Mouse (Mus musculus) forelimb bud, embryonic 11.5 days (tissue): Measurements from ENCODE around the gene Amigo1.

Source experiments
- DNase-seq: peaks from one replicate; pipeline ENCODE4 v3.0.0-alpha.2; 2012; ENCODE audit warnings: low read depth, low spot score

Amigo1 gene

DNA sequence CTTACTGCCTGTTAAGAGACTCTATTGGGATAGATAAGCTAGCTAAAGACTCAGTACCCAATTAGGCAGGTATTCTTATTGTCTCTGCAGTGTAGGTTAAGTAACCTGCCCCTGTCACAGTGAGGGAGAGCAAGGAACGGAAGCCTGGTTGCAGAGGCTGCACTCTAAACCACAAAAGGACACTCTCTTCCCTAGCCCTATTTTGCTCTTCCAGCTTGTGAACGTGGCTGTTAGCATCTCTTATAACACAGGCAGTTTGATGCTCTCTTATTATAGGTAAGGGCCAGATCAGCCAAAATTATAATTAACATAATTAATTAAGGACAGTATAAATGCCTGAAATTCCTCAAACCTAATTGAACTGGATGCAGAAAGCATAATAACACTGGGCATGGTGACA lies 5.6 kb upstream of the Amigo1 start:
- no peak for DNase-seq

DNA sequence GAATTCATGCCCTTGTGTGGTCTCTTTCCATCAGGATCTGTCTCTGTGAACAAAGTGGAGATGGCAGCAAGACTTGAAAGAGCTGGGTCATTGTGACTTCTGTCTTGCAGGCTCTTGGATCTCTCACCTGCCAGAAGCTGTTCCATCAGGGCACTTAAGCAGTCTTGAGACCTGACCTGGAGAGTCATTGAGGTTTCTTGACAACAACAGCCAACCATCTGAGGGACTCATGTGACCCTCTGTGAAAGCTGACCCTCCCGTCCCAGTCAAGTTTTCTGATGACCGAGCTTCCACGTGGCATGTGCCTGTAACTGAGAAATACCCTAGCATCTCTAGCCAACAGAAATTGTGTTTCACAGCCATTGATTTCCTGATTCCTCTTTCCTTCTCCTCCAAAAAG lies 1.4 kb upstream of the Amigo1 start:
- DNase-seq, result no peak

DNA sequence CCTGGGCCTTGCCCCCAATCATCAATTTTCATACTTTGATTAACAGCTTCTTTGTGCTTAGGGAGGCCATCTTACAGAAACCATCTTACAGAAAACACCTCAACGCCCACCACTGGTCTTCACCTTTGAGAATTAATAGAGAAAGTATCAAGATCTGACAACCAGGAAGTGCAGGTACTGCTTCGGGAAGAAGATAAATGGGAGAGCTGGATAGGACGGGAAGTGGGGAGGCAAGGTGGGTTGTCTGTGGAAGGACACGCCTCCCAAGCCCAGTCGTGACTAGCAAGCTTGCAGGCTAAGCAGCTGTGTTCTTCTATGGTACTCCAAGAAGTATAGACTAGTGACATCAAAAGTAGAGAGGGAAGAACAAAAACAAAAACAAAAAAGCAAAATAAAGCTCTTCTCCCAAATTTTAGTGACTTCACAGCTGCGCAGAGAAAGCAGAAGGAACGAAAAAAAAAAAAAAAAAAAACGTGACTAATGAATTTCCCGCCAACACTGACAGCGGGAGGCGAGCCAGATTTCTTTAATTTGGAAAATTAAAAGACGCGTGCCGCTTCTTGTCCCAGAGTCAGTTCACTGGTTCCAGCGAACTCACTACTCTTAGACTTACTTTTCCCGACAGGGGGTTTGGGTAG lies 556 bp upstream of the Amigo1 start:
- DNase-seq, result no peak

DNA sequence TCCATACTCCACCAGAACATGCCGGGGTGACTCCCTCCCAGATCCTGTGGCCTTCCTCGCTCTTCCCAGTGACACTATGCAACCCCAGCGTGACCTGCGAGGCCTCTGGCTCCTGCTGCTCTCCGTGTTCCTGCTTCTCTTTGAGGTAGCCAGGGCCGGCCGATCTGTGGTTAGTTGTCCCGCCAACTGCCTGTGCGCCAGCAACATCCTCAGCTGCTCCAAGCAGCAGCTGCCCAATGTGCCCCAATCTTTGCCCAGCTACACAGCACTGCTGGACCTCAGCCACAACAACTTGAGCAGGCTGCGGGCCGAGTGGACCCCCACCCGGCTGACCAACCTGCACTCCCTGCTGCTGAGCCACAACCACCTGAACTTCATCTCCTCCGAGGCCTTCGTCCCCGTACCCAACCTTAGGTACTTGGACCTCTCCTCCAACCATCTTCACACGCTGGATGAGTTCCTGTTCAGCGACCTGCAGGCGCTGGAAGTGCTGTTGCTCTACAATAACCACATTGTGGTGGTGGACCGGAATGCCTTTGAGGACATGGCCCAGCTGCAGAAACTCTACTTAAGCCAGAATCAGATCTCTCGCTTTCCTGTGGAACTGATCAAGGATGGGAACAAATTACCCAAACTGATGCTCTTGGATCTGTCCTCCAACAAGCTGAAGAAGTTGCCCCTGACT lies 1.1 kb downstream of the Amigo1 start:
- no peak for DNase-seq

DNA sequence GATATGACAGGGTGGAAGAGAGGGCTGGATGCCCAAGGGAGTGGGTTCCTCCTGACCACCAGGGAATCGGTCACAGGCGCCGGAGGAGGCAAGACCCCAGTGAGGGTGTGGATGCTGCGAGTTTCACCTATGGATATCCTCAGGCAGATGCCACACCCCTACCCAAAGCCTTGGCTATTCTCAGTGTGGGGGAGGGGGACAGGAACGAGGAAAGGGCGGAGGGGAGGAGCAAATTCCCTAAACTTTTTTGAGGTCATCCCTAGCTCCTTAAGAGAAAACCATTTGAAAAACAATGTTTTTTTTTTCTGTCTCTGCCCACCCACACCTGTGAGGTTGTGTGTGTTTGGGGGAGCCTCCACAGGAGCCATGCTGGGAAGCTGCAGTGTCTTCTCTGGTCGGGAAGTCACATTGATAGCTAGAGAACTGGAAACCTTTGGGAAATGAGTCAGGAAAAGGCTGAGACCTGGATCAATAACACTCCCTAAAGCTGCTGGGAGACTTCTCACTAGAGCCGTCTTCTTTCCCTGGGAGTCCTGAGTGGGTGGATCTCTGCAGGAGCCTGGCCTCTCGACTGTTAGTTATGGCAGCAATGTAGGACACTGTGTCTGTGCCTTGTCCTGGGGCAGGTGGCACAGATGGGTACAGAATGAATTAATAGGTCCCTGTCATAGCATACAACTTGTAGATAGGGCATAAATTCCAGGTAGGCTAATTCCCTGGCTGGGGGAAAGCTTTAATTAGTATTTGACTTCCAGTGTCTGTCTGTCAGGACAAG lies 2.8 kb downstream of the Amigo1 start:
- no peak for DNase-seq

DNA sequence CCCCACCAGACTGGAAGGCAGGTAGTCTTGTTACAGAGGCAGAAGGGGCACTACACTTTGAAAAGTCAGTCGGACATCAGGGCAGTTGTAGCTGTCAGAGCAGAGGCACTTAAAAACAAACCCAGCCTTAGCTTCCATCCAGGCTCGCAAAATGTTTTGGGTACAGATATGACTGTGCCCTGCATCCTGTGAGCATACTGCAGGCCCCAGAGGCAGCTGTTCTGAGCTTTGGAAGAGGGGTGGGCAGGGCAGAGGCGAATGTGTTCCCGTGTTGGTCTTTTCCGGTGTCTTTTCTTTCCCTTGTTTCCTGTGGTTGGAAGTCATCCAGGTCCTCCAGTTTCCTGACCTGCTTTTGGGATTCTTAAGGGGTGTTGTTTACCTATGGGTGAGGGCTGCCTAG lies 3.8 kb downstream of the Amigo1 start:
- DNase-seq, result no peak

DNA sequence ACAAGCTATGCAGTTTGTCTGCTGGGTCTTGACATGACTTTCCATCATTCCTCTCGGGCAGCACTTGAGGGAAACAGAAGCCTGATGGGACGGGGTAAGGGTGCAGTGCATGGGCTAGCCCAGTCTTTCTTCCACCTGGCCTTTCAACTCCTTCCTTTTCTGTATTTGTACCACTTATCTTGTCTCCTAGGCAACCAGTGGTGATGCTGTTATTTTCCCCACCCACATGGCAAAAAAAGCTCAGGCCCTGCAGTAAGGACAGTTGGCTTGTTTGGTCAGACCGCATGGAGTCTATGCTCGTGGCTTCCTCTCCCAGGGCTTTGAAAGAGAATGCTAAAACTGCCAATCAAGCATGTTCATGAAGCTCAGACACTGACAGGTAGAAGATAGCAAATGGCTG lies 7.6 kb downstream of the Amigo1 start:
- no peak for DNase-seq

DNA sequence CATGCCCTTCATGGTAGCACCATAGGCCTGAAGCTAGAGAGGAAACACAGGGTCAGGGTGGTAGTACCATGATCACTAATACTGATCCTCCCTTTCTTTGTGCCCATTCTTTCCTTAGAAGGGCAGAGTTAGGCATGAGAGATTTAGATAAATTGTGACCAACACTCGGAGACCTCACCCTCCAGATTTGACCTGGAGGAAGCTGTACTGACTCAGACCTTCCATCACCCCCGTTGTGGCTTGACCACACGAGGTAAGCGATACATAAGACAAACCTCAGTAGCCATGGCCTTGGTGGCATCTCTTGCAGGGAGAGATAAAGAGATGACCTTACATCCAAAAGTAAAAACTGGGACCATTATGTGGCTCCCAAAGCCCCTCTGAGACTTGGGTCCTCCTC lies 9.2 kb downstream of the Amigo1 start:
- no peak for DNase-seq

DNA sequence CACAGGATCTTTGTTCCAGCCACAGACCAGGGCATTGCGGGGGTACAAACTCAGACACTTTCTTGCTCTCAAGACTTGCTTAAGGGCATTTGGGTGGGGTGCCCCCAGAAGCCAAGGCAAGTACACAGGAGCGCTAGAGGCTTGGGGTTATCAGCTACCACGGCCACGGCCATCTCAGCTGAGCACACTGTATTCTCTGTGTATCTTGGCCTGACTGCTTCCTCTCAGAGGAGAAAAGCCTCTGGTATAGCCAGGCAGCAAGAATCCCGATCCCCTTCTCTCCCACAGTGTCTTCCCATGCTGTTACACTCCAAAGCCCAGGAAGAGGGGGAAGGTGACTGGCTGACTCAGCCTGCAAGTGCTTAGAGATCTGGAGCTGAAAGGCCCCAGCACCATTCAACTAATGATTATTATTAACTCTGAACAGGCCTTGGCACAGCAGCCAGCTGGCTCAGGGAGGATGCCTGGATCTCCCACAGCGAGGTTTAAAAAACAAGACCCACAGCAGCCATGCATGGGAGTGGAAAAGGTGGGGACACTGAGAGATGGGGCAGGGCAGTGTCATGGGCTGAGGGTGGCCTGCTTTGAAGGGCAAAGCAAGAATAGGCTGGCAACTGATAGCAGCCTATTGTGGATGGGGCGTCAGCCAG lies 9.9 kb downstream of the Amigo1 start:
- DNase-seq, result no peak

DNA sequence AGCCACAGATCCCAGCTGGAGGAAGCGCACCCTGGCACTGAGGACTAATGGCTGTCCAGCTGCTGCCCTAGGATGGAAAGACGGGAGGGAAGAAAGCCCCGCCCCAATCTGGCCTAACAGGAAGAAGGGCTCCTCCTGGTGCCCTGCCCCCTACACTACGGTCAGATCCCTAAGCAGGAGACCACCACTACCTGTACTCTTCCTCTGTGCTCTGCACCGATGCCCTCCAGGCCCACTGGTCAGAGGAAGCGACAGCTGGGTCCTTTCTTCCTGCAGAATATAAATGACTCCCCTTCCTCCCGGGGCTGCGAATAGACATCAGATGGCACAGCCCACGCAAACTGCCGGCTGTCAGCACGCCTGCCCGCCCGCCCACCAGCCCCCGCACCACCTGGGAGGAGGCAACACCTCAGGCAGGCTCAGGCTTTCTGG lies 10.9 kb downstream of the Amigo1 start:
- DNase-seq, result peak; percentile 39

DNA sequence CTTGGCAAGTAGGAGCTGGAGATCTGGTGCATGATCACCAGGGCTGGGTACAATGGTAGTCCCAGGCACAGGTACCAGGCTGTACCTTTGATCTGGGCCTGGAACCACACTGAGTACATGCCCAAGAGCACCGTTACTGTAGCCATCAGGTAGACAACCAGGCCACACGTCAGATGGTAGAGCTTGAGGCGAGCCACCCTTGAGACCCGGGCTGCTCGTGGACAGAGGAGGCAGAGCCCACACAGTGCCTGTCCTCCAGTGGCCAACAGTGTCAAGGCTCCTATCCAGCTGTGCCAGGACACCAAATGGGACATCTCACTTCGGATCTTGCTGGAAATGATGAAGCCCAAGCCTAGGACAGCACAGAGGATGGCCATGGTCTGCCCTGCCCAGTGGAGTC lies 13.1 kb downstream of the Amigo1 start:
- no peak for DNase-seq

DNA sequence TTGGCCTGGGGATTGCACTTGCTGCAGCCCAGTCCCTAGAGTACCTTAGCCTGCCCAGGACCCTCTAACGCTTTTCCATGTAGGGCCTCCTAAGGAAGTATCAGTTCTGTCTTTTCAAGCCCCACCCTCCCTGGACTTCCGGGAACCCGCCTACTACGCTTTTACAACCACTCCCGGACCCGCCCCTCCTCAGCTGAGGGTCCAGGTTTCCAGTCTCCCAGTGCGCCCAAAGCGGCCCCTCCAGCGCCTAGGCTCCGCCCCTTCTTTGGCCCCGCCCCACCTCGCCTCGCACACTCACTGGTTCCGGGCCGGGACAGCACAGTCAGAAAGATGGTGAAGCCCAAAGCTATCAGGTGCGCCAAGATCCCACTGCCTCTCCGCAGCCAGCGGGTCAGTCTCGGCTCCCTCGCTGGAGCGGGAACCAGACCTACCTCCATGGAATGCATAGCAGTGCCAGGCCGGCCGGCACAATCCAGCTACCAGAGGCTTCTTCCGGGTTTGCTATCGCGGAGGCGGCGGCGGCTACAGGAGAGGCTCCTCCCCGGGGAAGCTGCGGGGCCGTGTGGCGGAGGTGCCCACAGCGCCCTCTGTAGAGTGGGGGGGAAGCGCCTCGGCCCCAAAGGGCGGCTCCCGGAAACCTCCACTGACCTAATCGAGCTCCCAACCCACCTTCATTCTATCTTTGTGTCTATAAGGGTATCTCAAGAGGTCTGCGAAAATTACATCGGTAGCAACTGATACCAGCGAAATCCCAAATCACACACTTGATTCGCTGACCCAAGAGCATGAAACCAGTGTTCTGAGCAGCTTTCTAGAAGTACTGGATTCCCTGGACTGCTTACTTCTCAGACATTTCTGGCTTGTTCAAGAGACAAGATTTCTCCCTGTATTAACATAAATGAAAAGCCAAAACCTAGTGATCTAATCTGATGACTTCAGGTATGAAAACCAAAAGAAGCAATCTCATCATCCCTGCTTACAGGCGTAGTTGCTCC lies 14.5 kb downstream of the Amigo1 start, which contains the start of gene Cyb561d1:
Cyb561d1 (minus strand) TSS at position 884 of the 995 bp plus-strand sequence.
- peak; percentile 83 for DNase-seq

DNA sequence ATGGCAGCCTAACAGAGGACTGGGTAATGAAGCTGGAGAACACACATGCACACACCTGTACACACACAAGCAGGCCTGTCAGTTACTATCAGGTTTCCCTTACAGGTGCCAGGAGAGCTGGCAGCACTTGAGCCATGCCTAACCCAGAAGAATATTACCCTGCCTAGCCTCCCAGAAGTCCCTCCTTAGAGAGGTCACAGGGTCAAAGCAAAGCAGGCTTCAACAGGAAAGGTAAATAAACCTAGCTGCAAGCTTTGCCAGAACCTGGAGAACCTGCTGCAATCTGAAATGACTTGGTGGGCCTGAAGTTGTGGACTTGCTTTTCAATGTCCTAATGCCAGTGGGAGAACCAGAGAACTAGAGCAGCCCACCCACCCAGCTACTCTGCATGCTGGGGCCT lies 16.4 kb downstream of the Amigo1 start:
- no peak for DNase-seq

DNA sequence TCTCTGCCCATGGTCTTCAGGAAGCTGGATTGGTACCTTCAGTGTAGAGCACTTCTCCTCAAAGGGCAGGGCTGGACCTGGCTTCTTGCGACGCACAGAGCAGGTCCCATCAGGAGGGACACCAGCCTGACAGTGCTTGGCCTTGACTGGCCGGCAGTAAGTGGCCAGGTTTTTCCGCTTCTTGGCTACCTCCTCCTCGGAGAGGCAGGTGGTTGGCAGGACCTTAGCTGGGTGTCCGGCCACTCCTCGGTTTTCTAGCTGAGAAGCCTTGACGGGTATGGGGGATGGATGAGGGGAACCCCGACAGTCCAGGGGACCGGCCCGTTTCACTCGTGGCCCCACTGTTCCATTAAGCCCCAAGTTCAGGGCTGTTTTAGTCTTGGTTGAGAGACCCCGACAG lies 17.1 kb downstream of the Amigo1 start:
- no peak for DNase-seq

DNA sequence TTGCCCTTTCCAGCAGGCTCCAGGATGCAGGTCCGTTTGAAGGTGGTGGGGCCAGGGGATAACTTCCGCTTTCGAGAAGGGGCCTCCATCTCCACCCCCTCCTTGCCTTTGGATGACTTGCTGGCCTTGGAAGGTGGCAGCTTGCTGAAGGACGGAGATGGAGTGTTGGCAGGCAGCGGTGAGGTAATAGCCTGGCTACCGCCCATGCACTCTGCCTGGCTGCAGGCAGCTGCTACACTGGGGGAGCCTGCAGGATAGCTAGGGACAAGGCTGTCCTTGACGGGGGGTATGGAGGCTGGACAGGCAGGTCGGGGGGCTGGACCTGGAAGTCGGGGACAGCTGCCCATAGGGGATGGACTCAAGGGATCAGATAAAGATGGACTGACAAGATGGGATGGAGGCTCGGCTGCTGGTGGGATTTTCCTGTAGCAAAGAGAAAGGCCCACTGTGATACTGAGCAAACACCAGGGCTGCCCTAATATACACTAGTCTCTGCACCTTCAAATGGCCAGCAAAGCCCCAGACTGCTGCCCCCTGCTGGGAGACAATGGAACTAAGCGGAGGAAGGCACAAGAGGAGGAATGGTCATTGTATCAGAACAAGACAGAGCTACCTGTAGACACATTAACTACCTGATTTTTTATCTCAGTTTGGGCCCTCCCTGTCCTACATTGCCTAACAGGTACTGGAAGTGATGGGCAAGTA lies 17.6 kb downstream of the Amigo1 start:
- DNase-seq, result peak; percentile 74

DNA sequence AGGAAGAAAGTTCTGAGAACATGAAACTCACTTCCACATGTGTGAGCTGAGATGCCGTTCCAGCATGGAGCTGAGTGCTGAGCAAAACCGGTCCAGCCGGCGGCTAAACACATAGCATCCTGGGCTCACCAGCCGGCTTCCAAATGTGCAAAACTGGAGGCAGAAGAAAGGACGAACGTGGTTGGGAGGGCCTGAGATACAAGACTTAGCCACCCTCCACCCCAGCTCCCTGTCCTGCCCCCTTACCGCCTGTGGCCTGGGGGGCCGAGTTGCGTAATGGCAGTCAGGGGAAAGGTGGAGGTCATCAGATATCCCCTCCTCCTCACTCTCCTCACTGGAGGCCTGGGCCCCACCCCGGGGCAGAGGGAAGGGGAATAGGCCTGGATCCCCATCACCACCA lies 18.3 kb downstream of the Amigo1 start:
- DNase-seq, result no peak

DNA sequence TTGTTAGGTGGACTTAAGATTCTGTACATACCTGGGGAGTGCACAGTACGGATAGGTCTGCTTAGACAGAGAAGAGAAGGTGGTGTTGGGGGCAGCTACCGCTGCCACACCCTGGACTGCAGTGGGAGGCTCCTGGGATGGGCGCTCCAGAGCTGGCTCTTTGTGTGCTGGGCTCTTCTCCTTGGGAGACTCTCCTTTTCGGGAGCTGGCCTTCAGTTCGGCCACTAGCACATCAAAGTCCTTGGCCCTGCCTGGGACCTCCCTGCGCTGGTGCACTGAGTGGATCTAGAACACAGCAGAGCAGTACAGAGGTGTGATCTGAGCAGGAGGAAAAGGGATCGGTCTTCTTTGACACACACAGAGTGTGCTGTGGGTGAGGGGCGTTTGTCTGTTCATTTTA lies 19.5 kb downstream of the Amigo1 start:
- no peak for DNase-seq

DNA sequence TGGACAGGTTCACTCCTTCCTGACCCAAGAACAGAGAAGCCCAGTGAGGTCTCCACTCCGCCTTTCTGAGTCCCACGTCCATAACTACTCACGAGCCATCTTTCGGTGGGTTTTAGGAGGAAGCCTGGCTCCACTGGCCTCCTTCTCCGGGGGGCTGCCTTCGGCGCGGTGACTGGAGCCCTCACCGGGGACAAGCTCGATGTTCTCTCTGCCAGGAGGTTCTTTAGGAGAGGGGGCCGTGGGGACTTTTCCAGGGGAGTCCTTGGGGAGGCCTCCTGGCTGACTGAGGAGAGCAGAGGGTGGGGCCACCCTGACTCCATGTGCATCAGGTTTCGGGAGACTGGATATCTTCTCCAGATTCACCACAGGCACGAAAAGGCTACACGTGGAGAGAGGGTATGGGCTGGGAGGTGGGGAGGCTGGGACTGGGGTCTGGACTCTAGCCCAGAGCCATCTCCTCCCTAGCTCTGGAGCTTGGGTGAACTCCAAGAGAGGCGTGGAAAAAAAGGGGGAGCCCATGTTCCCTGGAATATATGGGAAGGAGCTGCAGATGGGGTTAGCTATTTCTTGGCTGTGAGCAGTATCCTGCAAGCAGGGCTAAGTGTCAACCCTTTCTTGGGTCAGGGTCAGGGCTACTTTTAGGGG lies 20.7 kb downstream of the Amigo1 start:
- no peak for DNase-seq

DNA sequence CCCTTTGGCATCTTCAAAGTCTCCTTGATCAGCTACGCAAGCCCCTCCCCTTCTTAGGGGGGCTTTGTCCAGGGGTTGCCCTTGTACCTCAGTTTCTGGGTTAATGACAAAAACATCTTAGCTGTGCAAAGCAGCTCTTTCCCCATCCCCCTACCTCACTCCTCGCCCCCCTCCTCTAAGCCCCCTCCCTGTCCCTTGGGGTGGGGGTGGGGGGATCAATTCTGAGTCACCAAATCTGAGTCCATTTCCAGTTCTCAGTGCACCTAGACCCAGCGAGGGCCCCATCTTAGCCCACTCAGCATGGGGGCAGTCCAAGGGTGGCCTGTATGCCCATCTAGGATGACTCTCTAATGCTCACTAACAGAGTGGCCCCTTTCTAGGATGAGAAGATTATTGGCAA lies 22.9 kb downstream of the Amigo1 start:
- DNase-seq, result no peak

DNA sequence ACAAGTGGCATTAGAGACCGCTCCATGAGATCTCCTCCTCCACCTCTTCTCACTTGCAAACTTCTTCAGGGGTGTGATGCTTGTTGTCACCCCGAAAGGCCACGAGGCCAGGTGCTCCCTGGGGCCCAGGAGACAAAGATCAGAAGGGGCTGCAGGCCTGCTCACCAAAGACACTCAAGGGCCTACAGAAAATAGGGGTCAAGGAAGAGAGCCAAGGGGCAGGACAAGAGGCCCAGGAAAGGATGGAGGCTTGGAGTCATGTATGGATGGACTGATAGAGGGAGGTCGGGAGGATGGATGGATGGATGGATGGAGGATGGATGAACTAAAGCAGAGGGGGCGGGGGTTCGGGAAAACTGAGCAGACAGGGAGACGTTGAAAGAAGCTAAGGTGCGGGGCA lies 23.4 kb downstream of the Amigo1 start:
- no peak for DNase-seq
